Mouse (Mus musculus) adipocyte (in vitro differentiated cells): ENCODE measurements around the gene Fam183b.
"Not testable (repeated sequence)": the region's sequence is repeated elsewhere in the genome, so short reads cannot be mapped to it uniquely, and the experiment has no call there.

ENCODE experiments used
- DNase-seq: peaks from one replicate; pipeline ENCODE4 v3.0.0-alpha.2; 2016; ENCODE audit warnings: low spot score

Fam183b gene

DNA sequence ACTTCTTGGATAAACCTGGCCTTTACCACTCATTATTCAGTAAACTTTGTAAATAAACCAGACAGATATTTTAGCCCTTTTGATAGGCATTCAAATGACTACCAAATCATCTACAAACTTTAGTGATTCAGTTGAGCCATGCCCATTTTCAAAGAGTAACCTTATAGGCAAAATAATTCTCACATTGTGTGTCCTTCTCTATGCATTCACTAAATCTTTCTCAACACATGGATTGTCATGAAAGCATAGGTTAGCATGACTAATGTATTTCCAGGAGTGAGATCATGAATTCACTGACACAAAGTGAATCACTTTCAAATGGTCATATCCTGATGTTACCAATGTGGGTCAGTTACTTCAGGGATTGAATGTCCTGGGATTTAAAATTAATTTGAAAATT is 28.9 kb downstream of the Fam183b start, which contains the start of gene Olfr315:
Gene Olfr315, plus strand, starts transcription at position 301 of the 400 bp plus-strand sequence.
- DNase-seq = no peak

DNA sequence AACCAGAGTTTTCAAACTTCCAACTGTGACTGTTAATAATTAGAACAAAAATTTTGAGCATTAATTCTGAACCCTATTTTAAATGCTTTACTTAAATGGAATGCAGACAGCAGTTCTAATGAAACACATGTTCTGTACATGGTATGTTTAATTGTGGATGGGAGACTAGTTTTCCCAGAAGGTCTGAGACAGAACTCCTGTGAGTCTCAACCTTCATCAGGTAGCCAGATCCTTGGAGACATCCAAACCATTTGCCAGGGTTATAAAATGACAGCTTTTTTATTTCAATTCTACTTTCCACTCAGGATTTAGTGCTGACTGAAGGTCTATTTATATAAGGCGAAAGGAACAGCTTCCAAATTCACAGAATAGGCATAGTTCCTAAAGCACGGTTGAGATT is 49.3 kb downstream of the Fam183b start, which contains the start of gene Olfr316:
Gene Olfr316, plus strand, starts transcription at position 301 of the 400 bp plus-strand sequence.
- no peak for DNase-seq

DNA sequence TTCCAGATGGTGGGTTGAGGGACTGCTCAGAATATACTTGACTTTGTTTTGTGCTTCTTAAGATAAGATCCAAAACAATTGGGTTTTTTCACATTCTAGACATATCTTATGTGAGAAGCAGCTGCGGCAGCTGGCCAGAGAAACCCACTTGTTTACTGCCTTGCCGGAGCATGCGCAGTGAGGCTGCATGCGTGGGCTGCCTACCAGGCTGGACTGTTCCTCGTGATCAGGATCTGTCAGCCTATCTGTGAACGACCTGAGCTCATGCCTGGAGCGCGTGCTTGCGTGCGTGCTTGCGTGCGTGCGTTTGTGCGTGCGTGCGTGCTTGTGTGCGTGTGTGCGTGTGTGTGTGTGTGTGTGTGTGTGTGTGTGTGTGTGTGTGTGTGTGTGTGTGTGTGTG is 50.7 kb downstream of the Fam183b start:
- not testable (repeated sequence) for DNase-seq
